Mouse (Mus musculus) frontal cortex, adult 2 months (tissue): ENCODE results near the gene Dna2. TPM values are rescaled to one million over a fixed set of nuclear protein-coding genes. Genes with fewer than 3 reads are reported as not detected.

Experiments used
- DNase-seq, 2 experiments: peaks; one replicate each; pipeline ENCODE4 v3.0.0; 2022; ENCODE audit warnings: low spot score in 1 of 2; ENCODE audit errors: extremely low spot score in 1 of 2
- polyA plus RNA-seq: library from polyadenylated mRNA; depleted of rRNA; stranded (reverse); fragments of >200 nt; gene quantifications from 2 replicates; pipeline ENCODE4 v1.2.3, GENCODE M21; 2012

Dna2 gene
- polyA plus RNA-seq, 1 experiment, result 3.6 TPM

GRCm38 (mm10) chr10:62980039-62980954 is 33.5 kb downstream of the Dna2 start, which contains the start of gene Rufy2:
Gene Rufy2 (plus strand): TSS chr10:62980223.
- DNase-seq, result peak; percentile 77 to 93

GRCm38 (mm10) chr10:62984072-62984471 is 37.2 kb downstream of the Dna2 start:
- DNase-seq, result no peak

- DNase-seq, result no peak
Observed at GRCm38 (mm10) chr10:62984495-62984894, 37.7 kb downstream of the Dna2 start.

GRCm38 (mm10) chr10:62987341-62987740 is 40.5 kb downstream of the Dna2 start:
- DNase-seq, result no peak

- DNase-seq, result no peak
Observed at GRCm38 (mm10) chr10:62990636-62991035, 43.8 kb downstream of the Dna2 start.

- DNase-seq, result no peak
Observed at GRCm38 (mm10) chr10:62993991-62994390, 47.2 kb downstream of the Dna2 start.

GRCm38 (mm10) chr10:63000584-63000983 is 53.8 kb downstream of the Dna2 start:
- peak in 1 of 2 experiments; percentile 53 for DNase-seq

GRCm38 (mm10) chr10:63003252-63003651 is 56.4 kb downstream of the Dna2 start:
- no peak for DNase-seq

- DNase-seq, result peak in 1 of 2 experiments; percentile 28
Observed at GRCm38 (mm10) chr10:63004556-63004955, 57.7 kb downstream of the Dna2 start.

GRCm38 (mm10) chr10:63008193-63008592 is 61.4 kb downstream of the Dna2 start:
- DNase-seq, result no peak

- DNase-seq, result no peak
Observed at GRCm38 (mm10) chr10:63010268-63010667, 63.4 kb downstream of the Dna2 start.

GRCm38 (mm10) chr10:63011556-63011955 is 64.7 kb downstream of the Dna2 start:
- no peak for DNase-seq

GRCm38 (mm10) chr10:63013476-63013875 is 66.7 kb downstream of the Dna2 start:
- DNase-seq, result no peak

GRCm38 (mm10) chr10:63014168-63014567 is 67.3 kb downstream of the Dna2 start:
- no peak for DNase-seq

- DNase-seq, result no peak
Observed at GRCm38 (mm10) chr10:63019304-63019703, 72.5 kb downstream of the Dna2 start.

GRCm38 (mm10) chr10:63021702-63022101 is 74.9 kb downstream of the Dna2 start:
- DNase-seq, result no peak

- DNase-seq, result no peak
Observed at GRCm38 (mm10) chr10:63022541-63023120, 75.8 kb downstream of the Dna2 start.

GRCm38 (mm10) chr10:63023121-63023748 is 76.4 kb downstream of the Dna2 start:
- DNase-seq, result peak; percentile 44 to 62
